Mouse (Mus musculus): ENCODE data around the gene Gm7257. TPM values are rescaled to one million over a fixed set of nuclear protein-coding genes. Genes with fewer than 3 reads are reported as not detected.

Gene Gm7257
- not detected in 2 replicates for polyA plus RNA-seq (2012; ENCODE audit: insufficient read depth, low replicate concordance)

DNA sequence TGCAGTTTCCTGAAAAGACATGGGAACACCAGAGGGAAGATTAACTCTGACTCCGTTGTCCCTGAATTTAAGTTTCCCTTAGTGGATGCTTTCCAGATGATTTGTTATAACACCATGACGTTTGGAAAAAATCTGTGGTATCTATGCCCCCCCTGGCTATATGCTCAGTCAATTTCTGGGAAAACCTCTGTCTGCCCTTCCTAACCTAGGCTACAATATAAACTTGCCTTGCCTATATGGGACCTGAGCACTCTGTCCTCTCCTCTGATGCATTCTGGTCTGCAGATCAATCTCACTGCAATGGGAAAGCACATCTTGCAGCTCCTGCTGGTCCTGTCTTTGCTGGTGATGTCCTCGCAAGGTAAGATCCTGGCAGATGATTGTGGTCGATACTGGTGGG, at the start of gene Gm7257:
TSS of gene Gm7257 (plus strand) at position 301 of the 400 bp plus-strand sequence.
- Histone ChIP-seq H3K4me1 (no peaks in the 10 kb centered on the region), H3K27me3 (replicated peaks) (no peaks in the 10 kb centered on the region), H3K9me3 (0 out of 2 replicates have a peak, but pooled peaks cover 3% of the 10 kb centered on the region), H3K4me3 (replicated peaks) (no peak within 1 kb of the TSS), H3K36me3 (replicated peaks; ENCODE audit: low read length) (no peaks in the 10 kb centered on the region)
- TF ChIP-seq FLI1 (IDR thresholded peaks at IDR 0.05; ENCODE audit: low read length) (no peak), GATA1 (IDR thresholded peaks at IDR 0.05; ENCODE audit: borderline replicate concordance, low read length) (no peak)

DNA sequence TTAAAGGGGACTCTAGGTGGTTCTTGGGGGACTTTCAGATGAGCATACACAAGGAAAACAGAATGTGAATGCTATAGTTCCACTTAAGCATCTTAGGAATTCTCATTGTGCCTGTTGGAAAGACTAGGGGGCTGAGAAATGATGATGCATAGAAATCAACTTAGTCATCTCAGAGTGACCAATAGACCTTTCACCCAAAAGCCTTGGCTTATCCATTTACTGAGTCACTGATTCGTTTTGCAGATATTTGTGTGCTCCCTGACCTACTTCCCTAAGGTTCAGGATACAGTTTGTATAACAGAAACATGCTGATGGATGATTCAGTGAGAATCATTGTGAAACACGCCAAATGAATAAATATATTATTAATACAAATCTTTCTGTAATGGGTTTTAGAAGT, 28.7 kb upstream of the Gm7257 start:
- H3K4me1 ChIP-seq: no peaks in the 10 kb centered on the region
- TF ChIP-seq FLI1 (IDR thresholded peaks at IDR 0.05; ENCODE audit: low read length) (no peak), GATA1 (IDR thresholded peaks at IDR 0.05; ENCODE audit: borderline replicate concordance, low read length) (no peak)

DNA sequence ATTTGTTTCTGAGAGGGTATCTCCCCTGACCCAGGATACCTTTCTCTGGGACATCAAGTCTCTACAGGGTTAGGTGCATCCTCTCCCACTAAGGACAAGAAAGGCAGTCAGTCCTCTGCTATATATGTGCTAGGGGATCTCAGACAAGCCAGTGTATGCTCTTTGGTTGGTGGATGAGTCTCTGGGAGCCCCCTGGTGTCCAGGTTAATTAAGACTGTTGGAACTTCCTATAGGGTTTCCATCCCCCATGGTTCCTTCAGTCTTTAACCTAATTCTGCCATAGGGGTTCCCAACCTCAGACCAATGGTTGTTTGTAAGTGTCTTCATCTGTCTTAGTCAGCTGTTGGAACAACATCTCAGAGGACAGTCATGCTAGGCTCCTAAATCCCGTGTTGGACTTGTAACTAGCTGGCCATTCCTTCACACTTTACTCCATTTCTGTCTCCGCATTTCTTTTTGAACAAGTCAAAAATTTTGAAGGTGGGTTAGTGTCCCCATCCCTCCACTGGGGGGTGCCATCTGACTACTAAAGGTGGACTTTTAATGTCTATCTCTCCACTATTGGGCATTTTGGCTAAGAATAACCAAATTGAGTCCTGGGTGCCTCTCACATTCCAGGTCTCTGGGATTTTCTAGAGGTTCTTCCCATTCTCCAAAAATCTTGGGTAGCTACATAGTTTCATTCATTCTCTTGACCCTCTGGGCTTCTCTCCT, 3.5 kb downstream of the Gm7257 start:
- Histone ChIP-seq H3K4me1 (no peaks in the 10 kb centered on the region), H3K36me3 (replicated peaks; ENCODE audit: low read length) (no peaks in the 10 kb centered on the region), H3K27me3 (replicated peaks) (no peaks in the 10 kb centered on the region), H3K9me3 (0 out of 2 replicates have a peak, but pooled peaks cover 3% of the 10 kb centered on the region), H3K4me3 (replicated peaks) (no peak overlapping the region)
- no peak for TF ChIP-seq FLI1 (IDR thresholded peaks at IDR 0.05; ENCODE audit: low read length)
- TF ChIP-seq GATA1 (IDR thresholded peaks at IDR 0.05; ENCODE audit: borderline replicate concordance, low read length): no peak

More for the DNA sequence above, 28.7 kb upstream of the Gm7257 start:
- H3K36me3 ChIP-seq (replicated peaks; ENCODE audit: low read length): no peaks in the 10 kb centered on the region
- peaks cover 9% of the 10 kb centered on the region for H3K9me3 ChIP-seq
- H3K27me3 ChIP-seq (replicated peaks): no peaks in the 10 kb centered on the region
- H3K4me3 ChIP-seq (replicated peaks): no peak overlapping the region

DNA sequence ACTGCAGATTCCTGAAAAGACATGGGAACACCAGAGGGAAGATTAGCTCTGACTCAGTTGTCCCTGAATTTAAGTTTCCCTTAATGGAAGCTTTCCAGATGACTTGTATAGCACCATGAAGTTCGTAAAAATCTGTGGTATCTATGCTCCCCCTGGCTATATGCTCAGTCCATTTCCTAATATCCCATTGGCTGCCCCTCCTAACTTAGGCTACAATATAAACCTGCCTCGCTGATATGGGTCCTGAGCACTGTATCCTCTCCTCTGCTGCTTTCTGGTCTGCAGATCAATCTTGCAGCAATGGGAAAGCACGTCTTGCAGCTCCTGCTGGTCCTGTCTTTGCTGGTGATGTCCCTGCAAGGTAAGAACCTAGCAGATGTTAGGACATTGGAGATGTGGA, 43.7 kb downstream of the Gm7257 start, which contains the start of gene Gm9513:
TSS of gene Gm9513 (plus strand) at position 301 of the 400 bp plus-strand sequence.
- TF ChIP-seq GATA1 (IDR thresholded peaks at IDR 0.05; ENCODE audit: borderline replicate concordance, low read length): no peak
- TF ChIP-seq FLI1 (IDR thresholded peaks at IDR 0.05; ENCODE audit: low read length): no peak

More for the DNA sequence above, 43.7 kb downstream of the Gm7257 start, which contains the start of gene Gm9513:
- no peaks in the 10 kb centered on the region for H3K36me3 ChIP-seq (replicated peaks; ENCODE audit: low read length)
- H3K27me3 ChIP-seq (replicated peaks): no peaks in the 10 kb centered on the region
- no peak within 1 kb of the TSS for H3K4me3 ChIP-seq (replicated peaks)
- no peaks in the 10 kb centered on the region for H3K4me1 ChIP-seq
- peaks cover 2% of the 10 kb centered on the region; the same call in 1 of the 2 replicates for H3K9me3 ChIP-seq

Other genes starting within 250 kb of the Gm7257 start
- gene Gm9513, start 43.8 kb downstream of the Gm7257 start, polyA plus RNA-seq (2012; ENCODE audit: insufficient read depth, low replicate concordance): not detected in 2 replicates
- gene Gm5615, start 110.1 kb downstream of the Gm7257 start, polyA plus RNA-seq (2012; ENCODE audit: insufficient read depth, low replicate concordance): not detected in 2 replicates
- gene Gm17689, start 150.8 kb downstream of the Gm7257 start, polyA plus RNA-seq (2012; ENCODE audit: insufficient read depth, low replicate concordance): not detected in 2 replicates
- not detected in 2 replicates for gene A630095E13Rik, start 211.5 kb downstream of the Gm7257 start, polyA plus RNA-seq (2012; ENCODE audit: insufficient read depth, low replicate concordance)